Mouse (Mus musculus) intestine, embryonic 16.5 days (tissue): ENCODE measurements around the gene Bcl2l15. TPM values are rescaled to one million over a fixed set of nuclear protein-coding genes. Genes with fewer than 3 reads are reported as not detected.
"Not testable (repeated sequence)": the region's sequence is repeated elsewhere in the genome, so short reads cannot be mapped to it uniquely, and the experiment has no call there.

ENCODE experiments used
- ATAC-seq: fragments of 200-750 bp; cut with Nextera tagmentation; 2 replicates; pipeline ENCODE4 v1.8.0; 2017; ENCODE audit warnings: moderate TSS enrichment, moderate library complexity
- H3K27ac ChIP-seq: fragments of 300-500 bp; sonication (generic); 2 replicates; pipeline ENCODE4 v1.5.1; 2014; ENCODE audit warnings: mild to moderate bottlenecking, low read length
- H3K27me3 ChIP-seq: fragments of 300-500 bp; sonication (generic); replicated peaks from 2 replicates; pipeline ENCODE4 v1.6.1; 2014; ENCODE audit warnings: low read length, control low read depth, mixed read lengths; ENCODE audit not compliant: control insufficient read depth, insufficient read depth
- H3K36me3 ChIP-seq: fragments of 300-500 bp; sonication (generic); 2 replicates; pipeline ENCODE4 v1.6.1; 2014; ENCODE audit warnings: low read length, control low read depth; ENCODE audit not compliant: control insufficient read depth, insufficient read depth
- H3K4me1 ChIP-seq: fragments of 300-500 bp; sonication (generic); 2 replicates; pipeline ENCODE4 v1.6.1; 2014; ENCODE audit warnings: low read length, control low read depth, mixed read lengths; ENCODE audit not compliant: control insufficient read depth, insufficient read depth
- H3K4me2 ChIP-seq: fragments of 300-500 bp; sonication (generic); 2 replicates; pipeline ENCODE4 v1.6.1; 2014; ENCODE audit warnings: low read depth, low read length, control low read depth
- H3K4me3 ChIP-seq: fragments of 300-500 bp; sonication (generic); 2 replicates; pipeline ENCODE4 v1.5.1; 2014; ENCODE audit warnings: mild to moderate bottlenecking, low read length
- H3K9ac ChIP-seq: fragments of 300-500 bp; sonication (generic); 2 replicates; pipeline ENCODE4 v1.6.1; 2014; ENCODE audit warnings: low read depth, low read length
- H3K9me3 ChIP-seq: fragments of 300-500 bp; sonication (generic); 2 replicates; pipeline ENCODE4 v1.6.1; 2016; ENCODE audit warnings: low read length, control low read depth; ENCODE audit not compliant: control insufficient read depth
- WGBS: fragments of 180-500 bp; shearing (Covaris S2); extraction: QIAGEN DNeasy Blood & Tissue Kit; methylation state at CpG from one replicate; pipeline ENCODE4 v1.1.7; 2014; 5-methylcytosine and 5-hydroxymethylcytosine counted together
- polyA plus RNA-seq: library from polyadenylated mRNA; unstranded; fragments of >200 nt; fragmentation: Nextera tagmentation; extraction: Ambion mirVana; gene quantifications from 2 replicates; pipeline ENCODE4 v1.2.1, GENCODE M21; 2015

The Bcl2l15 gene
- polyA plus RNA-seq, 1 experiment from 2014 or later, result 14.2 TPM

- WGBS, result 89% methylated on average over 6 of the region's 6 CpGs
- no peak for ATAC-seq
- no peak overlapping the region for H3K4me2 ChIP-seq
Observed at GRCm38 (mm10) chr3:103810967-103811366, 21.4 kb upstream of the Bcl2l15 start.

GRCm38 (mm10) chr3:103827548-103827947 lies 4.9 kb upstream of the Bcl2l15 start:
- Histone ChIP-seq H3K9ac (no peak overlapping the region), H3K27ac (no peak overlapping the region), H3K27me3 (no peaks in the 10 kb centered on the region), H3K9me3 (no peaks in the 10 kb centered on the region), H3K36me3 (no peaks in the 10 kb centered on the region), H3K4me3 (no peak overlapping the region), H3K4me2 (no peak overlapping the region), H3K4me1 (no peaks in the 10 kb centered on the region; the same call in 1 of the 2 replicates)
- ATAC-seq, result no peak

More at GRCm38 (mm10) chr3:103810967-103811366, 21.4 kb upstream of the Bcl2l15 start:
- no peak overlapping the region for H3K27ac ChIP-seq
- 0 out of 2 replicates have a peak, but pooled peaks cover 3% of the 10 kb centered on the region for H3K36me3 ChIP-seq
- peaks cover 7% of the 10 kb centered on the region; the same call in 1 of the 2 replicates for H3K4me1 ChIP-seq
- H3K27me3 ChIP-seq, result no peaks in the 10 kb centered on the region
- no peak overlapping the region for H3K9ac ChIP-seq
- no peaks in the 10 kb centered on the region for H3K9me3 ChIP-seq
- no peak overlapping the region for H3K4me3 ChIP-seq

- Histone ChIP-seq H3K4me2 (no peak overlapping the region), H3K4me3 (no peak overlapping the region), H3K36me3 (no peaks in the 10 kb centered on the region), H3K4me1 (no peaks in the 10 kb centered on the region; the same call in 1 of the 2 replicates), H3K9me3 (no peaks in the 10 kb centered on the region), H3K27ac (no peak overlapping the region), H3K27me3 (no peaks in the 10 kb centered on the region), H3K9ac (no peak overlapping the region)
- WGBS, result 75% methylated on average over 3 of the region's 3 CpGs
- no peak for ATAC-seq
Observed at GRCm38 (mm10) chr3:103829036-103829435, 3.4 kb upstream of the Bcl2l15 start.

GRCm38 (mm10) chr3:103830681-103831080 lies 1.7 kb upstream of the Bcl2l15 start:
- not testable (repeated sequence) for H3K27me3 ChIP-seq, H3K4me2 ChIP-seq, ATAC-seq, H3K36me3 ChIP-seq, H3K9me3 ChIP-seq, H3K4me3 ChIP-seq, H3K27ac ChIP-seq, H3K9ac ChIP-seq, H3K4me1 ChIP-seq
- WGBS, result 65% methylated on average over 1 of the region's 1 CpGs

GRCm38 (mm10) chr3:103831146-103831545 lies 1.3 kb upstream of the Bcl2l15 start:
- Histone ChIP-seq H3K4me2 (no peak overlapping the region), H3K27me3 (no peaks in the 10 kb centered on the region), H3K4me3 (no peak overlapping the region), H3K4me1 (no peaks in the 10 kb centered on the region; the same call in 1 of the 2 replicates), H3K9me3 (no peaks in the 10 kb centered on the region), H3K36me3 (no peaks in the 10 kb centered on the region), H3K27ac (no peak overlapping the region), H3K9ac (no peak overlapping the region)
- 82% methylated on average over 7 of the region's 7 CpGs for WGBS
- ATAC-seq, result no peak

GRCm38 (mm10) chr3:103834001-103834400 lies 1.6 kb downstream of the Bcl2l15 start:
- Histone ChIP-seq H3K9me3 (no peaks in the 10 kb centered on the region), H3K4me1 (no peaks in the 10 kb centered on the region; the same call in 1 of the 2 replicates), H3K4me2 (no peak overlapping the region), H3K27ac (no peak overlapping the region), H3K9ac (no peak overlapping the region), H3K36me3 (no peaks in the 10 kb centered on the region), H3K4me3 (no peak overlapping the region), H3K27me3 (no peaks in the 10 kb centered on the region)
- peak; percentile 79 for ATAC-seq
- 66% methylated on average over 2 of the region's 2 CpGs for WGBS

GRCm38 (mm10) chr3:103835272-103835950 lies 3.0 kb downstream of the Bcl2l15 start:
- Histone ChIP-seq H3K9me3 (no peaks in the 10 kb centered on the region), H3K9ac (no peak overlapping the region), H3K27ac (0 out of 2 replicates have a peak overlapping the region, but pooled peaks have one; percentile 8), H3K4me1 (no peaks in the 10 kb centered on the region; the same call in 1 of the 2 replicates), H3K36me3 (no peaks in the 10 kb centered on the region), H3K27me3 (no peaks in the 10 kb centered on the region), H3K4me2 (no peak overlapping the region), H3K4me3 (no peak overlapping the region)
- no peak for ATAC-seq
- 77% methylated on average over 6 of the region's 6 CpGs for WGBS

GRCm38 (mm10) chr3:103835951-103836310 lies 3.5 kb downstream of the Bcl2l15 start:
- Histone ChIP-seq H3K4me2 (no peak overlapping the region), H3K9me3 (no peaks in the 10 kb centered on the region), H3K36me3 (no peaks in the 10 kb centered on the region), H3K4me3 (no peak overlapping the region), H3K4me1 (no peaks in the 10 kb centered on the region; the same call in 1 of the 2 replicates), H3K9ac (no peak overlapping the region), H3K27ac (0 out of 2 replicates have a peak overlapping the region, but pooled peaks have one; percentile 8), H3K27me3 (no peaks in the 10 kb centered on the region)
- WGBS, result 78% methylated on average over 10 of the region's 10 CpGs
- no peak for ATAC-seq

GRCm38 (mm10) chr3:103836453-103836852 lies 4.1 kb downstream of the Bcl2l15 start:
- Histone ChIP-seq H3K9ac (no peak overlapping the region), H3K4me3 (no peak overlapping the region), H3K36me3 (no peaks in the 10 kb centered on the region), H3K27ac (no peak overlapping the region), H3K4me1 (no peaks in the 10 kb centered on the region; the same call in 1 of the 2 replicates), H3K27me3 (no peaks in the 10 kb centered on the region), H3K9me3 (no peaks in the 10 kb centered on the region), H3K4me2 (no peak overlapping the region)
- 97% methylated on average over 5 of the region's 5 CpGs for WGBS
- ATAC-seq, result no peak
